Mouse (Mus musculus): ENCODE data around the gene Mad1l1.
A peak's percentile ranks its signal among the peaks of the same experiment; 100 is the strongest.
"Not testable (repeated sequence)": the region's sequence is repeated elsewhere in the genome, so short reads cannot be mapped to it uniquely, and the experiment has no call there.

The Mad1l1 gene

GRCm38 (mm10) chr5:140321042-140321755, at the start of gene Mad1l1, which contains the start of gene Nudt1:
Gene Mad1l1 (minus strand): TSS chr5:140321552.
Gene Nudt1 (plus strand): TSS chr5:140321656.
- DNase-seq (ENCODE audit: low read depth), result peak; percentile 97

DNA sequence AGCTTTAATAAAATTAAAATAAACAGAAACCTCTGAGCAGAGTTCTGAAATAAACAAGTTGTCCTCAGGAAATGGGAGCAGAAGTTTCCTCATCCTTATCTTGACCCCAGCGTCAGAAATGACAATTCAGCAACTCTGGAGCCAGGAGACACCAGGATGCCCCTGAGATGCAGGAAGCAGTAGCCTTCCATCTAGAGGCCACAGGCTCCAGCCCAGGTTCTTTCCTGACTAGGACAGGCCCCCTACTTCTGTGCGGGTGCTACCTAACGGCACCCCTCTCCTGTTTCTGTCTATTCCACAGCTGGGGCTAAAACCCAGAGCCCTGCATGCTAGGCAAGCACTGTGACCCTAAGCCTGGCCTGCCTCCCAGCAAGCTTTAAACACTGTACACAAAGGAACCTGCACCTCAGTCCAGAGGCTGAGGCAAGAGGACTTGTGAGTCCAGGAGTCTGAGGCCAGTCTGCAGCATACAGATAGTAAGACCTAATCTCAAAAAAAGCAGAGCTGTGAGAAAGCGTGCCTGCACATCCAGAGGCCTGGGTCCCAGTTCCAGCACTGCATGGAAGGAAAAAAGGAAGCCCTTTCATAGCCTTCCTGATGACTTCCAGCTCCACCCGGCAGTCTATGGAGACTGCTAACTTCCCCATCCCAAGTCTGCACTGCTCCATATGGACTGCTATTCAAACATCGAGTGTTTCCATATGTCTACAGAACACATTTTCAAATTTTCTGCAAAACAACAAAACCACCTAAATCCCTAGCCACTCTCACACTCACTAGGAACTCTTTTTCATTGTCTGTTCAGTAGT, 49.3 kb upstream of the Mad1l1 start:
- DNase-seq (ENCODE audit: low read depth), result no peak

- DNase-seq (ENCODE audit: low read depth), result no peak
These were observed 48.1 kb upstream of the Mad1l1 start for GRCm38 (mm10) chr5:140369466-140369865.

GRCm38 (mm10) chr5:140368926-140369325, 47.6 kb upstream of the Mad1l1 start:
- DNase-seq (ENCODE audit: low read depth), result no peak

DNA sequence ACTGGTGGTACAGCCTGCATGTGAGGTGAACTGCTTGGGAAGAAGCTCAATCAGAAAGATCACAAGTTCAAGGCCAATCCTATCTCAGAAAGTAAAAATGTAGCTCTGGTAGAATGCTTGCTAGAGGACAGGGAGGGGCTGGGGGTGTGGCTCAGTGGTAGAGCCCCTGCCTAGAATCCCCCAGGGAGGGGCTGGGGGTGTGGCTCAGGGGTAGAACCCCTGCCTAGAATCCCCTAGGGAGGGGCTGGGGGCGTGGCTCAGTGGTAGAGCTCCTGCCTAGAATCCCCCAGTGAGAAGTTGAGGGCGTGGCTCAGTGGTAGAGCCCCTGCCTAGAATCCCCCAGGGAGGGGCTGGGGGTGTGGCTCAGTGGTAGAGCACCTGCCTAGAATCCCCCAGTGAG, 46.8 kb upstream of the Mad1l1 start:
- not testable (repeated sequence) for DNase-seq (ENCODE audit: low read depth)

DNA sequence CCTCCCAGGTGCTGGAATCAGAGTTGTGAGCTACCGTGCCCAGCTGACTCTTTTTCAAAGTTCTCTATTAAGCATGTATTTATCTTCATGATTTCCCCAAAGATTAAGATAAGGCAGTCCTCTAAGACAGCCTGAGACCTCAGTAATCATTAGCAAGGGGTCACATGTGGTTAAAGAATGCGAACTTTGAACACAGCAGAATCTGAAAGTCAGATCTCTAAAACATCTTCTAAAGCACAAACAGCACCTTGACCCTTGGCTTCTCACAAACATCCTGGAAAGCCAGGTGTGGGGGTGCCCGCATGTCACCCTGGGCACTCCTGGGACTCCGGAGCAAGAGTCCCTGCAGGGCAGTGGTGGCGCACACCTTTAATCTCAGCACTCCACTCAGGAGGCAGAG, 43.1 kb upstream of the Mad1l1 start:
- no peak for DNase-seq (ENCODE audit: low read depth)

GRCm38 (mm10) chr5:140359930-140360674, 38.8 kb upstream of the Mad1l1 start:
- no peak for DNase-seq (ENCODE audit: low read depth)

DNA sequence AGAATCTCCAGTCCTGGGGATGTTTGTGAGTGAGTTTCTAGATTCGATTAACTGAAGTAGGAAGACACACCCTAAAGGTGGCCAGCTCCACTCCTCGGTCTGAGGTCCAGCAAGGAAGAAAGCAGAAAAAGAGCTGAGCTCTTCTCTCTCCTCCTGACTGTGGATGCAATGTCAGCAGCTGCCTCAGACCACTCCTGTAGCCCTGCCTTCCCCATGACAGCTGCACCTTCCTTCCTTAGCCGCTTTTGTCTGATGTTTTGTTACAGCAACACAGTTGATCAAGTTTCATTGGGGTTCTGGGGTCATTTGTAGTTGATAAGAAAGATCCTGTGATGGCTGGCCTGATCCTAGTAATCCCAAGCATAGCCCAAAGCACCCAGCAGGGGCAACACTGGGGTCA, 36.1 kb upstream of the Mad1l1 start:
- no peak for DNase-seq (ENCODE audit: low read depth)

- no peak for DNase-seq (ENCODE audit: low read depth)
These were observed 34.6 kb upstream of the Mad1l1 start for GRCm38 (mm10) chr5:140355934-140356333.

GRCm38 (mm10) chr5:140352352-140352751, 31.0 kb upstream of the Mad1l1 start:
- no peak for DNase-seq (ENCODE audit: low read depth)

GRCm38 (mm10) chr5:140350731-140351497, 29.6 kb upstream of the Mad1l1 start:
- DNase-seq (ENCODE audit: low read depth), result no peak

DNA sequence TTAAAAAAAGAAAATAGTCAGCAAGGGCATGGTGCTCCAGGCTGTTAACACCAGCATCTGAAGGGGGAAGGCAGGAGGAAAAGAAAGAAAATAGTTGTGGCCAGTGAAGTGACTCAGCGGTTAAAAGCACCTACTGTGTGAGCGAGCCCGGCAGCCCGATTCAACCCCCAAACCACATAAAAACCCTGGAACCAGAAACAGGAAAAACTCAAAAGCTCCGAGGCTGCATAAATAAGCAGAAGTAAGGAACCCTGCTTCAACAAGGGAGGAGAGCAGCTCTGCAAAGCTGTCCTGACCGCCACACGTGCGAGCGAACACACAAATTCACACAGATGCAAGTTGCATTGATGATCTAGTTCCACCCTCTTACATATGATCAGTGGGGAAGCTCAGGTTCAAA, 28.5 kb upstream of the Mad1l1 start:
- DNase-seq (ENCODE audit: low read depth), result peak; percentile 38

- DNase-seq (ENCODE audit: low read depth), result no peak
These were observed 24.7 kb upstream of the Mad1l1 start for GRCm38 (mm10) chr5:140346050-140346449.

- DNase-seq (ENCODE audit: low read depth), result no peak
These were observed 23.9 kb upstream of the Mad1l1 start for GRCm38 (mm10) chr5:140345244-140345643.

DNA sequence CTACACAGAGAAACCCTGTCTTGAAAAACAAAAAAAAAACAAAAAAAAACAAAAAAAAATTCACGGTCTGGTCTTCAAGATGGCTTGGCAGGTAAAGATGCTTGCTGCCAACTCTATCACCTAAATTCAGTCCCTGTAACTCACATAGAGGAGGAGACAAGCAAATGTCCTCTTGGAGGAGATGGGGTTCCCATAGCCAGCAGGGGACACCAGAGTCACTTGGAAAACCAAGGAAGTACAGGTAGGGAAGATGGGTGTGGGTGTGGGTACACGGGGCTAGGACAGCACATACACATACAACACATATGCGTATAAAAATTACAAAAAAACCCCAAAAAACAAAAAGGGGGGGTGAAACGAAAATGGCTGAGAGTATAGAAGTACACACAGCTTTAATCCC, 21.5 kb upstream of the Mad1l1 start:
- DNase-seq (ENCODE audit: low read depth), result no peak

DNA sequence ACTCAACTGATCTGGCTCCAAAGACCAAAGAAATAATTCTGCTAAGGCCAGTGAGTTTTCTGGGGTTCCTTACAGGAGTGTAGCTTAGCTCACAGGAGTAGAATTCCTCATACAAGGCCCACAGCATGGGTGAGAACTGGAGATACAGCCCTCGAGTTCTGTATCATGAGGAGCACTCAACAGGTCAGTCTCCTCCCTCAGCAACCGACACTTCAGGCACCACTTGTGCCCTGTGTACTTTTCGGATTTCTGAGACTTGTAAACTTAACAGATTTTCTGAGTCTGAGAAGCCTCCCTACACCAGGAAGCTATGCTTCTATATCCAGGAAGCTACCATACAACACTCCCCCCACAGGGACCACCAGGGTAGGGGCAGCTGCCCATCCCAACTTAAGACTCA, 18.5 kb upstream of the Mad1l1 start:
- no peak for DNase-seq (ENCODE audit: low read depth)

DNA sequence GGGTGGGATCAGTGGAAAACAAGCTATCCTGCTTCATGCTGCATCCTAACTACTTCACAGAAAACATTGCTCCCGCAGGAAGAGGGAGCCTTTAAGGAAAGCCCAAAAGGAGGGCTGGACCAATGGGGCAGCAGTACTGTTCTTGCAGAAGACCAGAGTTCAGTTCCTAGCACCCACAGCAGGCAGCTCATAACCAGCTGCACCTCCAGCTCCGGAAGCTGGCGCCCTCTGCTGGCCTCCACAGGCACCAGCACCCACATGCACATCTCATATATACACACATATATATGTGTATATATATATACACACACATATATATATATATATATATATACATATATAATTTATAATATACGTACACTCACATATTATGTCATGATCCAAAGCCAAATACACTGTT, 17.4 kb upstream of the Mad1l1 start:
- DNase-seq (ENCODE audit: low read depth), result no peak

GRCm38 (mm10) chr5:140336680-140337079, 15.3 kb upstream of the Mad1l1 start:
- DNase-seq (ENCODE audit: low read depth), result peak; percentile 63

GRCm38 (mm10) chr5:140333631-140334030, 12.3 kb upstream of the Mad1l1 start:
- peak; percentile 82 for DNase-seq (ENCODE audit: low read depth)

GRCm38 (mm10) chr5:140332519-140332918, 11.2 kb upstream of the Mad1l1 start:
- no peak for DNase-seq (ENCODE audit: low read depth)

DNA sequence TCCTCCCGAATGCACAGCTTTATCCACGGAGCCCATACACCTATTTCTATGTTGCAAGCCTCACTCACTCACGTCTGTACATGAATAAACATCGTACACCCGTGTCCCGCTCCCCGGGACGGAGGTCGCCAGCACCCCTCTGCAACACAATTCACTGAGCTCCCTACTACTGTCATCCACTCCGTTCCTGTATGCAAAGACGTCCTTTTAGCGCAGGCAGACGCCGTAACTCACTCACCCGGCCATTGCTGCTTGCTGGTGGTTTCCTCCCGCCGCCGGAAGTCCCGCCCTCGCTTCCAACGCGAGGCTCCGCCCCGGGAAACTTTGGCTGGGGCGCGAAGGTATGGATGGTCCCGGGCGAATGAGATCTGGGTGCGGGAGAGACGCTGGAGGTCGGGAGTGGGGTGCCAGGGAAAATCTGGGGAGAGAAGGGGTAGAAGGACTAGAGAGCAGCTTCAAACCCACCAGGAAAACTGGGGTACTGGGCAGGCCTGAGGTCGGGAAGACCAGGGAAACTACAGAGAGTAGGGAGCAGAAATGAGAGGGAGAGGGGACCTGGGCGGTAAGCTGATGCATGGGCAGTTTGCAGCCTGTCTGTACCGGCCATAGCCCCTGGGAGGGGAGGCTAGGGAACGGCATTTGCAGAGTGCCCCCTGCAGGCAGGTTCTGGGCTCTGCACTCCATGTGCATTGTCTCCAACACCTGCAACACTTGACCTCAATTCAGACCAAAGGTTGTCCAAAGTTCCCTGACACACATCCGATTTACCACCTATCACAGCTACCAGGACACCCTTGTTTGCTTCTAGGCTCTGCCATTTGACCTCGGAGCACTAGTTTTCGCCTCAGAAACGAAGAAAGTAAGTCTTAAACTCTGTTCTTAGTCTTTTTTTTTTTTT, 10.5 kb upstream of the Mad1l1 start, which contains the start of gene Mrm2:
Gene Mrm2 (minus strand): TSS at position 284 of the 898 bp plus-strand sequence.
- DNase-seq (ENCODE audit: low read depth), result peak; percentile 87
